Mouse (Mus musculus): ENCODE data around the gene Rsph3b. TPM values are rescaled to one million over a fixed set of nuclear protein-coding genes. Genes with fewer than 3 reads are reported as not detected.
"Not testable (repeated sequence)": the region's sequence is repeated elsewhere in the genome, so short reads cannot be mapped to it uniquely, and the experiment has no call there.

Gene Rsph3b
- polyA plus RNA-seq, 2 experiments, result 5.4 to 11.0 TPM

DNA sequence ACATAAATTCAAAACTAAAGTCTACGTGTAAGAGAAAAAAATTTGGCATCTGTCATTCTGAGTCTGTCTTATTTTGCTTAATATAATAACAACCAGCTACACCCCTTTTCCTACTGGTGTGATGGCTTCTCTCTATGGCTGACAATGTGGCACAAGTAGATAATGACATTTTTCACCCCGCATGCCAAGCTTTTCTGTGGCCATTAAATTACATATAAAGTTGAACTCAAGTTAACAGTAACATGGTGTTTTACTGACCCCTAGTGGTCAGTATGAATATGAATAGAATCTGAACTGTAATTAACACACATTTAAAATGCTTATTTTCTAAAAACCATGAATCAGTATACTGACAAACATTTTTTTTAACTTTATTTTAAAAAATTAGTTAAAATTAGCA, 48.1 kb downstream of the Rsph3b start:
- not testable (repeated sequence) for H3K9ac ChIP-seq (replicated peaks); H3K4me2 ChIP-seq (ENCODE audit: low read depth); DNase-seq (ENCODE audit: low read depth in 3 of 3, low spot score in 3 of 3); H3K4me3 ChIP-seq (ENCODE audit: insufficient read depth in 1 of 2, low read depth in 2 of 2, low read length in 2 of 2); H3K4me1 ChIP-seq (replicated peaks; ENCODE audit: control insufficient read depth in 2 of 2, insufficient read depth in 2 of 2, low read length in 1 of 2); H3K27ac ChIP-seq; H3K9me3 ChIP-seq (ENCODE audit: control insufficient read depth, low read length); ATAC-seq (ENCODE audit: insufficient read depth); H3K27me3 ChIP-seq (ENCODE audit: control insufficient read depth, insufficient read depth, low read length); H3K36me3 ChIP-seq (replicated peaks; ENCODE audit: control insufficient read depth, insufficient read depth, low read depth)
- WGBS (ENCODE audit: insufficient replicate concordance), result 61% methylated on average over 1 of the region's 2 CpGs

DNA sequence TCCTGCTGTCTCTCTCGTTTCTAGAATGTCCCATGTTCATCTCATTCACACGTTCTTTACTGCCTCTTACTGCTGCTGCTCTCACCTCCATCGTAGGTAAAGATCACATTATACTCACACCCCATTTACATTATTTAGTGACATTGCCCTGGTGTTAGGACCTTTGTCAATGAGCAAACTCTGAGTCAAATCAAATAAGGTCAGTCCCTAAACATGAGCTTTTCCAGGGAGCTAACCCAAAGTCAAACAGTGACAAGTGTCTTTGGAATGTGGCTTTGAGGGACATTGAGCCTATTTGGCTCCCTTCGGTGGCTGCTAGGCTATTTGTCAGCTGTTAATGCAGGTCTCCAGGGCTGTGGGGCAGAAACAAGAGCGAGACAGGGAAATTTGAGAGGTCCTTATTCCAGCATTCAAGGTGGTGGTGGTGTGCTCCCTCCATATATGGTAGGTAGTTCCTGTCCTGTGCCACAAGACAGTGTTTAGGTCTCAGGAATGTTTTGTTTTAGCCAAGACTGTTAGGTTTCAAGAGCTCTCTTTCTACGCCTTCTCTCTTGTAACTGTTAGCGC, 50.4 kb downstream of the Rsph3b start:
- H3K36me3 ChIP-seq (replicated peaks; ENCODE audit: control insufficient read depth, insufficient read depth, low read depth); H3K27me3 ChIP-seq (ENCODE audit: control insufficient read depth, insufficient read depth, low read length); ATAC-seq (ENCODE audit: insufficient read depth); H3K4me3 ChIP-seq (ENCODE audit: insufficient read depth in 1 of 2, low read depth in 2 of 2, low read length in 2 of 2); H3K4me1 ChIP-seq (replicated peaks; ENCODE audit: control insufficient read depth in 2 of 2, insufficient read depth in 2 of 2, low read length in 1 of 2); H3K4me2 ChIP-seq (ENCODE audit: low read depth); H3K9ac ChIP-seq (replicated peaks); DNase-seq (ENCODE audit: low read depth in 3 of 3, low spot score in 3 of 3); H3K9me3 ChIP-seq (ENCODE audit: control insufficient read depth, low read length); H3K27ac ChIP-seq: not testable (repeated sequence)
- 64% methylated on average over 6 of the region's 7 CpGs for whole genome bisulfite sequencing (ENCODE audit: insufficient replicate concordance)

DNA sequence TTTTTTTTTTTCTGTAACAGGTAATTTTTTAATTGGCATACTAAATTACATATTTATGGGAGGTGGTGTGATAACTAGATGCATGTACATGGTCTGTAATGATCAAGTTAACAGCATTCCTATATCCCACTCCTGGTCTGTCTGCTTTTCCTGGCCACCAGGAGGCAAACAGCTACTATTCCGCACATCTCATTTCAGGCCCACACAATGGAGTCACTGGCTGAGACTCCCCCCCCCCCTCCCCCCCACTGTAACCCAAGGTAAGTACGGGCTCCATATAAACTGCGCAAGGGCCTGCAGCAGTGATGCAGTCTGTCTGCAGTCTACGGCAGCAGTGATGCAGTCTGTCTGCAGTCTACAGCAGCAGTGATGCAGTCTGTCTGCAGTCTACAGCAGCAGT, 51.7 kb downstream of the Rsph3b start:
- 73% methylated on average over 4 of the region's 4 CpGs for WGBS (ENCODE audit: insufficient replicate concordance)
- Histone ChIP-seq H3K36me3 (replicated peaks; ENCODE audit: control insufficient read depth, insufficient read depth, low read depth) (no peaks in the 10 kb centered on the region), H3K4me2 (ENCODE audit: low read depth) (no peak overlapping the region), H3K27me3 (ENCODE audit: control insufficient read depth, insufficient read depth, low read length) (no peaks in the 10 kb centered on the region), H3K4me1 (replicated peaks; ENCODE audit: control insufficient read depth in 2 of 2, insufficient read depth in 2 of 2, low read length in 1 of 2) (no peaks in the 10 kb centered on the region; a peak in 1 of 4 replicates), H3K27ac (no peak overlapping the region), H3K9ac (replicated peaks) (no peak overlapping the region), H3K4me3 (ENCODE audit: insufficient read depth in 1 of 2, low read depth in 2 of 2, low read length in 2 of 2) (no peak overlapping the region), H3K9me3 (ENCODE audit: control insufficient read depth, low read length) (no peaks in the 10 kb centered on the region)
- ATAC-seq (ENCODE audit: insufficient read depth), result no peak
- no peak for DNase-seq (ENCODE audit: low read depth in 3 of 3, low spot score in 3 of 3)
- TF ChIP-seq CTCF (IDR thresholded peaks at IDR 0.05; ENCODE audit: low read depth), result no peak
- no peak for TF ChIP-seq EP300 (IDR thresholded peaks at IDR 0.05; ENCODE audit: low read depth)

DNA sequence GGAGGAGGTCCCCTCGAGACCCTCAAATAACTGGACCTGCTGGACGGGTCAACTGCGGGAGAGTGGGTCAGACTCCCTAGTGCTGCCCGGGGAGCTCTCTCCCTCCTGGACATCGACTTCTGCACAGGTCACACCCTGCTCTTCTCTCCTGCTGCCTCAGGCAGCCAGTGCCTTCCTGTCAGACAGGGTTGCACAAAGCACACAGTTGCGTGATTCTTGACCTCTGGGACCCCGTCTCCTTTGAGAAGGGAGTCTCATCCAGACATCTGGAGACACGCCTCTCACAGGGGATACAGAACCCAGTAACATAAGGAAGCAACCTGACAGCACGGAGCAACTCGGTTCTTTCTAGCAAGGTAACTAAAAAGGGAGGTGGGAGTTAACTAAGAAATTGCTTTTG, 55.1 kb downstream of the Rsph3b start:
- H3K9me3 ChIP-seq (ENCODE audit: control insufficient read depth, low read length), result no peaks in the 10 kb centered on the region
- WGBS (ENCODE audit: insufficient replicate concordance), result 64% methylated on average over 10 of the region's 10 CpGs
- TF ChIP-seq CTCF (IDR thresholded peaks at IDR 0.05; ENCODE audit: low read depth) (no peak), EP300 (IDR thresholded peaks at IDR 0.05; ENCODE audit: low read depth) (no peak)
- no peaks in the 10 kb centered on the region; a peak in 1 of 4 replicates for H3K4me1 ChIP-seq (replicated peaks; ENCODE audit: control insufficient read depth in 2 of 2, insufficient read depth in 2 of 2, low read length in 1 of 2)
- no peak overlapping the region for H3K4me3 ChIP-seq (ENCODE audit: insufficient read depth in 1 of 2, low read depth in 2 of 2, low read length in 2 of 2)
- no peaks in the 10 kb centered on the region for H3K36me3 ChIP-seq (replicated peaks; ENCODE audit: control insufficient read depth, insufficient read depth, low read depth)
- H3K4me2 ChIP-seq (ENCODE audit: low read depth), result no peak overlapping the region
- ATAC-seq (ENCODE audit: insufficient read depth) (no peak), DNase-seq (ENCODE audit: low read depth in 3 of 3, low spot score in 3 of 3) (no peak)
- H3K27me3 ChIP-seq (ENCODE audit: control insufficient read depth, insufficient read depth, low read length), result no peaks in the 10 kb centered on the region
- H3K9ac ChIP-seq (replicated peaks), result no peak overlapping the region
- H3K27ac ChIP-seq, result no peak overlapping the region

DNA sequence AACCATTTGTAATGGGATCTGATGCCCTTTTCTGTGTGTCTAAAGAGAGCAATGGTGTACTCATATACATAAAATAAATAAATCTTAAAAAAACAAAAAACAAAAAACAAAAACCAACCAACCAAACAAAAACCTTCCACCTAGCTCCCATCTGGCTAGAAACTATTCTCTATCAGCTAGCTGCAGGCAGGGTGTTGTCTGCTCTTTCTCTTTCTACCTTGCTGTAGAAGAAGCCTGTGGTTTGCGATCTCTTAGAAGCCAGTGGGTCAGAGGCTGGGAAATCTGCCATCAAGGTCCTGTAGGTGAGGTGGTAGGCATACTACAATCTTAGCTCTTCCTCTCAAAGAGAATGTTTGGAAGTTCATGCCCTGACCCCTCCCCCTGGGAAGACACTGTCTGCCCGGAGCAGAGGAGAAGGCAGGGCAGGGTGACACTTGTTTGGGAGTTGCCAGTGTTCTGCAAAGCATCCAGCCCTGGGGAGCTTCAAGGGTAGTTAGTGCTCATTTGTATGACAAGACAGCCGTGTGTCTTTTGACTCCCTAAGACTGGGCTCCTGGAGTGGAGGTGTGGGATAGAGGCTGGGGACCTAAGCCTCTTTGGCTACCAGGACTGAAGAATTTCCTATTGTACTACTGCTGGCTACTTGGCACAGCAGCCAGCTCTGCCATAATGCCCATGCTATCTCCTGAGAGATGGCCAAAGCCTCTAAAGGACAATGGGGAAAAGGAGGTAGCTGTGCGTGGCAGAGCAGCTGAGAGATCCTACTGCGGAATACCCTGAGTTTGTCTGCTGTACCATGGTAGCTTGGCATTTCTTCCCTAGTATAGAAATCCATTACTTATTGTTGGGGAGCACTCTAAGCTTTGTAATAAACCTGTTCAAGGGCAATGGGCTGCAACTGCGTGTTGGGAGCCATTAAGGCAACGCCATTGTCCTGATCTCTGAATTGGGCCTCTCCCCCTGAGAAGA, 56.2 kb downstream of the Rsph3b start:
- Histone ChIP-seq H3K27ac (no peak overlapping the region), H3K4me3 (ENCODE audit: insufficient read depth in 1 of 2, low read depth in 2 of 2, low read length in 2 of 2) (no peak overlapping the region), H3K4me1 (replicated peaks; ENCODE audit: control insufficient read depth in 2 of 2, insufficient read depth in 2 of 2, low read length in 1 of 2) (no peaks in the 10 kb centered on the region; a peak in 1 of 4 replicates), H3K27me3 (ENCODE audit: control insufficient read depth, insufficient read depth, low read length) (no peaks in the 10 kb centered on the region), H3K9ac (replicated peaks) (no peak overlapping the region), H3K36me3 (replicated peaks; ENCODE audit: control insufficient read depth, insufficient read depth, low read depth) (no peaks in the 10 kb centered on the region), H3K4me2 (ENCODE audit: low read depth) (no peak overlapping the region), H3K9me3 (ENCODE audit: control insufficient read depth, low read length) (no peaks in the 10 kb centered on the region)
- DNase-seq (ENCODE audit: low read depth in 3 of 3, low spot score in 3 of 3), result no peak
- no peak for TF ChIP-seq CTCF (IDR thresholded peaks at IDR 0.05; ENCODE audit: low read depth)
- TF ChIP-seq EP300 (IDR thresholded peaks at IDR 0.05; ENCODE audit: low read depth), result no peak
- 53% methylated on average over 7 of the region's 7 CpGs for WGBS (ENCODE audit: insufficient replicate concordance)
- no peak for ATAC-seq (ENCODE audit: insufficient read depth)
